Mouse (Mus musculus) liver, adult 2 months (tissue): ENCODE results near the gene Pnmal1.

ENCODE experiments used
- CTCF ChIP-seq: fragments of 200-500 bp; IDR thresholded peaks from 2 replicates; pipeline ENCODE4 v1.5.1; 2011; ENCODE audit warnings: low read depth, low read length, control low read depth
- POLR2A ChIP-seq: fragments of 200-500 bp; IDR thresholded peaks from 2 replicates; pipeline ENCODE4 v1.6.1; 2011; ENCODE audit warnings: low read length, control low read depth; ENCODE audit not compliant: insufficient read depth; ENCODE audit errors: extremely low read depth

GRCm38 (mm10) chr7:16993651-16994399 is 34.3 kb downstream of the Pnmal1 start:
- TF ChIP-seq POLR2A (no peak), CTCF (no peak)
